Comparison of ENCODE assay signal across 10 mouse cellular contexts in the genomic region with DNA sequence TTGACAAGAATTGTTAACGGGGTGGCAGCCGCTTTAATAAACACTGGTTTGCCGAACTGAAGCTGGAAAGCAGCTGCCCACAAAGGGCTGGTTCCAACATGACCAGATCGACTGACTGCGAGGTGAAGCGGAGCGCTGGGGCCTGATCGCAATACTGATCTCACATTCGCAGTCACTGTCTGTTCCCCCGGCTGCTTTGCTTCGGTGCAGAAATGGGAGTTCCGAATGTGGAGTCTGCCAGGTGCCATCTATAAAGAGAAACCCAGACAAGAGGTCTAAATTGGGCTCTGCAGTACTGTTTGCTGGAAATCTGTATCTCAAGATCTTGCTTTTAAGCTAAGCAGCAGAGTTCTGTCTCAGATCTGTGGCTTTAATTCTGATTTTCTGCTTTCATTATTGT.
DNase-seq lines count a peak whose midpoint lies in the region; ATAC-seq lines count a peak whose summit lies in the region.
"Had no signal": no experiment of that assay in that cellular context is flagged by ENCODE, and none has a peak within 500 bp of the region (broad histone marks: within the 10 kb centered on the region; RNA-seq: fewer than 3 reads in every experiment).

No protein-coding gene starts in this region.

- DNase-seq in lung, postnatal 14 days: no peak
- DNase-seq in frontal cortex, postnatal 36 days (ENCODE audit: low spot score in 2 of 2): peak; percentile 52 to 72
- DNase-seq in left cerebral cortex, postnatal 10 days (ENCODE audit: extremely low spot score in 1 of 2, low spot score in 2 of 2): peak; percentile 39 to 62
- DNase-seq in right cerebral cortex, postnatal 4 days: peak; percentile 57
- no peak for DNase-seq in urinary bladder, postnatal 25 days (ENCODE audit: low spot score)
- no peak for DNase-seq in retina, postnatal 1 day
- DNase-seq: kidney, adult 9 months had no signal

- no peaks in the 10 kb centered on the region for H3K27me3 ChIP-seq in lung, embryonic 15.5 days
- H3K27me3 ChIP-seq: embryonic facial prominence, embryonic 12.5 days had no signal

- no peak overlapping the region for H3K9ac ChIP-seq in lung, embryonic 15.5 days
- H3K9ac ChIP-seq: embryonic facial prominence, embryonic 12.5 days had no signal

- H3K4me3 ChIP-seq in lung, embryonic 15.5 days: no peak overlapping the region
- H3K4me3 ChIP-seq: embryonic facial prominence, embryonic 12.5 days had no signal

- H3K9me3 ChIP-seq in lung, embryonic 15.5 days: no peaks in the 10 kb centered on the region
- H3K9me3 ChIP-seq: embryonic facial prominence, embryonic 12.5 days had no signal

- no peak for ATAC-seq in lung, embryonic 15.5 days (ENCODE audit: borderline replicate concordance, extremely low read depth, low FRiP score, low TSS enrichment)
- ATAC-seq in activated CD4-positive, CD25-positive, alpha-beta regulatory T cell, adult 4 months: no peak

- peaks cover 8% of the 10 kb centered on the region; the same call in 1 of the 2 replicates for H3K4me1 ChIP-seq in lung, embryonic 15.5 days
- H3K4me1 ChIP-seq: embryonic facial prominence, embryonic 12.5 days had no signal

- no peaks in the 10 kb centered on the region for H3K36me3 ChIP-seq in lung, embryonic 15.5 days
- H3K36me3 ChIP-seq: embryonic facial prominence, embryonic 12.5 days had no signal

- intact Hi-C loops in left cerebral cortex, postnatal 10 days (cut with DNase I): no loop called here

- H3K4me2 ChIP-seq in lung, embryonic 15.5 days: peak overlapping the region; percentile 19
- H3K4me2 ChIP-seq: embryonic facial prominence, embryonic 12.5 days had no signal

- WGBS in lung, embryonic 15.5 days: 72% methylated on average over 12 of the region's 12 CpGs

- no peak overlapping the region for H3K27ac ChIP-seq in lung, embryonic 15.5 days
- H3K27ac ChIP-seq: embryonic facial prominence, embryonic 12.5 days had no signal

Comparison
In these comparisons a context has a peak if more than half of its experiments do, and no peak if none do; other contexts are left out.
1. DNase-seq: peak in frontal cortex, postnatal 36 days (2 of 2), left cerebral cortex, postnatal 10 days (2 of 2) and right cerebral cortex, postnatal 4 days (single experiment); none in lung, postnatal 14 days (single experiment), urinary bladder, postnatal 25 days (single experiment) and retina, postnatal 1 day (single experiment).